Mouse (Mus musculus): ENCODE measurements around the gene Gm826.

Gene Gm826

GRCm38 (mm10) chr2:160334111-160334661, at the start of gene Gm826:
Gene Gm826 (minus strand): TSS chr2:160334162.
- no peak for ATAC-seq (ENCODE audit: insufficient number of reproducible peaks, low FRiP score, low TSS enrichment)

DNA sequence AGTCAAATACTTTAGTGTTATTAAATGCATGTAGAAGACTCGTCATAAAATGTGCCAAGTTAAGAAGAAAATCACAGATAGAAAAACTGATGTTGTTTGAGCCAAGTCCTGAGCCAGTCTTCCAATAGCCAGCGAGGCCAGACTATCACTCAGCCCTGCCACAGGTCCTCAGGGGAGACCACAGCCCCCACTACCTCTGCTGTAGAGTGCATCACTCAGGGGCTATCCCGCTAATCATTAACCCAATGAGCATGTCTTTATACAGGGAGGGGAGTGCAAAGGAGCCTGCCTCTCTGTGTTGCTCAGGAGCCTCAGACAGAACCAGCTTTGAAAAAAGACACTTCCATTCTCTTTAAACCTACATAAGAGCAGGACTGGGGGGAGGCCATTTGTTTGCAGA, 49.5 kb upstream of the Gm826 start:
- no peak for ATAC-seq (ENCODE audit: insufficient number of reproducible peaks, low FRiP score, low TSS enrichment)

DNA sequence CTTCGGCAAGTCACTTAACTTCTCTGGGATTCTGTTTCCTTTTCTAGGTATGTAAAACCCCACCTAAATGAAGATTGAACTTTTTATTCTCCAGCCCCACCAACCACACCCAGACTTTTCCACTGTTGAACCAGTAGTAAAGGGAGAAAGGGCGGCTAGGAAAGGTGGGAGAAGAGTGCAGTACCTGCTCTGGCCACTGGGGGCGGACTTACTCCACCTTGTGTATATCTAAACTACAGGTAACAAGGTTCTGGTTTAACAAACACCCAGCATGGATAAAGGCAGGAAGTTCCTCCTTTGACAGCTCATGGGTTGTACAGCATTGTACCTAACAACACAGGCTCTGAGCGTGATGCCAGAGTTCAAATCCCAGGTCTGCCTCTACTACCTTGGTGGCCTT, 44.3 kb upstream of the Gm826 start:
- ATAC-seq (ENCODE audit: insufficient number of reproducible peaks, low FRiP score, low TSS enrichment): no peak

DNA sequence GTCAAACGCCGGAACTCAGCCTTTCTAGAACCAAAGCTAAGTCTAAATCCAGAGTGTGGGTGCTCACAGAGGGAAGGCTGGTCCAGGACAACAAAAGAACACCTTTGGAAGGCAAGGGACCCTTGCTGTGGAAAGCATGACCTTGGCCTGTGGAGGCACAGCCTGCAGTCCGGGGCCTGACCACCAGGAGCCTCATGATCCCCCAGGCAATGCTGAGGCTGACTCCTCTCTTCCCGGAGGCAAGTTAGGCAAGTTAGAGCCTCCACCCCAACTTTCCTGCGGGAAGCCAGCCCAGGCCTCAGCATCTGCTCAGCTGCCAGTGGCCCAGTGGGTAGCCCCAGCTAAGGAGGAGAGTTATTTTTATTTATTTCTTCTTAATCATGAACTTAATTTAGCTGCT, 42.3 kb upstream of the Gm826 start:
- ATAC-seq (ENCODE audit: insufficient number of reproducible peaks, low FRiP score, low TSS enrichment): no peak

GRCm38 (mm10) chr2:160369653-160370420, 35.9 kb upstream of the Gm826 start:
- ATAC-seq (ENCODE audit: insufficient number of reproducible peaks, low FRiP score, low TSS enrichment): no peak

- ATAC-seq (ENCODE audit: insufficient number of reproducible peaks, low FRiP score, low TSS enrichment): no peak
These were observed 34.7 kb upstream of the Gm826 start for GRCm38 (mm10) chr2:160368422-160369357.

GRCm38 (mm10) chr2:160367448-160368208, 33.7 kb upstream of the Gm826 start:
- ATAC-seq (ENCODE audit: insufficient number of reproducible peaks, low FRiP score, low TSS enrichment): peak; percentile 43; the same call in 1 of the 2 replicates

- peak; percentile 33; the same call in 1 of the 2 replicates for ATAC-seq (ENCODE audit: insufficient number of reproducible peaks, low FRiP score, low TSS enrichment)
These were observed 33.0 kb upstream of the Gm826 start, which contains the start of gene Mafb for GRCm38 (mm10) chr2:160366980-160367338. Gene Mafb (minus strand): TSS chr2:160367065.

- ATAC-seq (ENCODE audit: insufficient number of reproducible peaks, low FRiP score, low TSS enrichment): 0 out of 2 replicates have a peak, but pooled peaks have one; percentile 4
These were observed 32.4 kb upstream of the Gm826 start for GRCm38 (mm10) chr2:160366111-160366979.

- ATAC-seq (ENCODE audit: insufficient number of reproducible peaks, low FRiP score, low TSS enrichment): no peak
These were observed 31.3 kb upstream of the Gm826 start for GRCm38 (mm10) chr2:160365107-160365911.

GRCm38 (mm10) chr2:160364666-160365065, 30.7 kb upstream of the Gm826 start:
- no peak for ATAC-seq (ENCODE audit: insufficient number of reproducible peaks, low FRiP score, low TSS enrichment)

DNA sequence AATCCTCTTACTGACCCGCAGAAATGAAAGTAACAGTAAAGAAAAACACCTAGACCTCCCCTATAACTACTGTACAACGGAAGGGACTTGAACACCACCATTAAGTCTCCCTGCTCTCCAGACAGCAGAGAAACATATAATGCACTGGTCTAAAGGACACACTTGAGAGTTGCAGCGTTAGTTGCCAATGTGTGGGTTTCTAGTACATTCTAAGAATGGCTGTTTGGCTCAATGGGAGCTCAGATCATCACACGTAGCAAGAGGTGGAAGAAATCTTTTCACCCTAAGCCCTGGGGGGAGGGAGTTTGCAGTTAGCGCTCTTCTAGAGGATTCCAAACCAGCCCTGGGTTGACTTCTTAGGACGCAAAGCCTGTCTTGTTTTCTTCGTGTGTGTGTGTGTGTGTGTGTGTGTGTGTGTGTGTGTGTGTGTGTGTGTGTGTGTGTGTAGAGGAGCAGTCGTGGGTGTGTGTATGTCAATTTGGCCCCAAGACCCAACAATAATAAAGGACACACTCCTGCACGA, 30.2 kb upstream of the Gm826 start:
- ATAC-seq (ENCODE audit: insufficient number of reproducible peaks, low FRiP score, low TSS enrichment): no peak

- no peak for ATAC-seq (ENCODE audit: insufficient number of reproducible peaks, low FRiP score, low TSS enrichment)
These were observed 29.2 kb upstream of the Gm826 start for GRCm38 (mm10) chr2:160363201-160363600.

DNA sequence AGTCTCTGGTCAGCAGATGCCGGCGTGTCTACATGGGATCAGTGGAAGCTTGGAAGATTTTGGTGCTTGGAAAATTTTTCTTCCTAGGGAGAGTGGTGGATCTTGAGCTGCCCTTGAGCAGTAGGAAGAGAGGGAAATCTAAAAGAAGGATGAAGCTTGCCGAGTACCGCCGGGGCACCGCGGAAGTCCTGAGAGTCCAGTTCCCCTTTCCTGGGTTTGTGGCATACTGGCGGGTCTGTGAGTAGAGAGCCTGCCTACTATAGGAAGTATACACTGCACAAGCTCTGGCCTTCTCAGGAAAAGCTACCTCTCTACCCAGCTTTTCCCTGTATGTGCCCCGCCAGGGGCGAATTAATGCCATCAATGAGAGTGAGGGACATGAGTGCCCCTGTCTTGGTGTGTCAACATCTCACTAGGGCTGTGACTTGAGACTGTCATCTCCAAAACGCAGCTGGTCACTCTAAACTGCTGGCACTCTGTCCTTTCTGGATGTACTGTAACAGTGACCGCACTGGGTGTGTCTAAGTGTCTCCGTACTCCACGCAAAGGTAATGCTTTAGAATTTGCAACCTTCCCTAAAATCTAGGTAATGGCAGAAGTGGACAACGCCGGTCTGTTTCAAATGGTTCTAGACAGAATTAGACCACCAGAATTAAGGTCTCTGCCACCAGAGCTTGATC, 27.6 kb upstream of the Gm826 start:
- ATAC-seq (ENCODE audit: insufficient number of reproducible peaks, low FRiP score, low TSS enrichment): no peak

GRCm38 (mm10) chr2:160360234-160360874, 26.4 kb upstream of the Gm826 start:
- ATAC-seq (ENCODE audit: insufficient number of reproducible peaks, low FRiP score, low TSS enrichment): no peak

DNA sequence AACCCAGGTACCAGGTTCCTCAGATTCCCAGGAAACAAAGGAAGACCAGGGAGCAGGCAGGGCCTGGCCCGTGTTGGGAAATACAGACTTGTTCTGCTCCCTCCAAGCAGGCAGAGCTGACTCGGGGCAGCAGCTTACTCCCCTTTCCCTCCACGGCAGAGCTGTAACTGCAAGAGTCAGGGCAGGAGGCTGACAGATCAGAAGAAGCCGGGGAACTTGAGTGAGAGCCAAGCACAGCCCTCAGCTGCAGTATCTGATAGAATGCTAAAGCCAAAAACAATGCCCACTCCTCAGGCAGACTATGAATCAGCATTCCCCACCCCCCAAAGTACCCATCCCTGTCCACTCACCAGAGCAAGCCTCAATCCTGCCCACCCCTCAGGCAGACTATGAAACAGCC, 24.9 kb upstream of the Gm826 start:
- ATAC-seq (ENCODE audit: insufficient number of reproducible peaks, low FRiP score, low TSS enrichment): no peak

GRCm38 (mm10) chr2:160357442-160357841, 23.5 kb upstream of the Gm826 start:
- ATAC-seq (ENCODE audit: insufficient number of reproducible peaks, low FRiP score, low TSS enrichment): no peak
